Mouse (Mus musculus) G1E (cell line): Measurements from ENCODE around the gene Ddx6. TPM values are rescaled to one million over a fixed set of nuclear protein-coding genes. Genes with fewer than 3 reads are reported as not detected.
"Not testable (repeated sequence)": the region's sequence is repeated elsewhere in the genome, so short reads cannot be mapped to it uniquely, and the experiment has no call there.

Source experiments
- ATAC-seq: 2 replicates; pipeline ENCODE4 v1.8.0; 2016; ENCODE audit warnings: mild to moderate bottlenecking; ENCODE audit not compliant: insufficient number of reproducible peaks, poor library complexity, low FRiP score, severe bottlenecking; ENCODE audit errors: extremely low read depth
- DNase-seq: peaks from one replicate; pipeline ENCODE4 v3.0.0; 2012; ENCODE audit warnings: low spot score
- H3K27me3 ChIP-seq: 2 replicates; pipeline ENCODE4 v1.6.1; 2012; ENCODE audit warnings: mild to moderate bottlenecking, low read length, inconsistent platforms; ENCODE audit not compliant: insufficient read depth
- H3K36me3 ChIP-seq: replicated peaks from 2 replicates; pipeline ENCODE3; 2012; ENCODE audit warnings: mild to moderate bottlenecking, inconsistent platforms
- H3K4me1 ChIP-seq: 2 replicates; pipeline ENCODE4 v1.6.1; 2012; ENCODE audit warnings: low read depth, low read length, inconsistent platforms, mixed read lengths; ENCODE audit not compliant: insufficient read depth
- H3K4me3 ChIP-seq: 2 replicates; pipeline ENCODE4 v1.5.1; 2012; ENCODE audit warnings: low read depth, mild to moderate bottlenecking, inconsistent platforms, low read length, moderate library complexity, mixed read lengths
- H3K9me3 ChIP-seq: replicated peaks from 2 replicates; pipeline ENCODE4 v1.6.1; 2012; ENCODE audit warnings: inconsistent platforms
- CTCF ChIP-seq: IDR thresholded peaks from 2 replicates; pipeline ENCODE4 v1.5.1; 2012; ENCODE audit warnings: low read depth, low read length, inconsistent platforms, mixed read lengths
- GATA1 ChIP-seq: IDR thresholded peaks from 2 replicates; pipeline ENCODE4 v1.6.1; 2012; ENCODE audit warnings: borderline replicate concordance, low read length, inconsistent platforms, mixed read lengths
- GATA2 ChIP-seq: IDR thresholded peaks from 2 replicates; pipeline ENCODE4 v1.6.1; 2012; ENCODE audit warnings: low read depth, low read length, inconsistent platforms, borderline replicate concordance
- POLR2AphosphoS5 ChIP-seq: IDR thresholded peaks from 2 replicates; pipeline ENCODE4 v1.6.1; 2012; ENCODE audit warnings: low read depth, low read length, inconsistent platforms; ENCODE audit not compliant: insufficient replicate concordance
- TAL1 ChIP-seq: conservative IDR thresholded peaks from 2 replicates; pipeline ENCODE4 v1.6.1; 2012; ENCODE audit warnings: low read depth, low read length, inconsistent platforms, mixed read lengths
- polyA plus RNA-seq: library from polyadenylated mRNA; stranded (reverse); fragments of >175 nt; gene quantifications from 2 replicates; pipeline ENCODE4 v1.2.3, GENCODE M21; 2012
- total RNA-seq, 2 experiments: library from RNA; stranded (forward) in 1 of 2; stranded (reverse) in 1 of 2; fragments of 200-1000 nt in 1 of 2; fragments of >200 nt in 1 of 2; fragmentation: Nextera tagmentation in 1 of 2; gene quantifications; 2 replicates each; pipeline ENCODE4 v1.2.3; 2014 to 2017

Ddx6 gene
- total and polyA plus RNA-seq, 3 experiments = 23.2 to 88.2 (median 54.5) TPM

GRCm38 (mm10) chr9:44570939-44571382 lies 33.7 kb upstream of the Ddx6 start:
- TF ChIP-seq GATA2 = no peak
- TF ChIP-seq TAL1 = no peak
- TF ChIP-seq POLR2AphosphoS5 = no peak
- no peak for TF ChIP-seq CTCF
- no peak for TF ChIP-seq GATA1
- DNase-seq = no peak
- no peaks in the 10 kb centered on the region for H3K9me3 ChIP-seq
- no peaks in the 10 kb centered on the region for H3K4me1 ChIP-seq
- peaks cover 3% of the 10 kb centered on the region; the same call in 1 of the 2 replicates for H3K27me3 ChIP-seq
- no peak overlapping the region for H3K4me3 ChIP-seq
- no peak for ATAC-seq
- H3K36me3 ChIP-seq = no peaks in the 10 kb centered on the region

- ATAC-seq (no peak), DNase-seq (no peak)
- Histone ChIP-seq H3K9me3 (no peaks in the 10 kb centered on the region), H3K36me3 (no peaks in the 10 kb centered on the region), H3K27me3 (peaks cover 3% of the 10 kb centered on the region; the same call in 1 of the 2 replicates), H3K4me1 (no peaks in the 10 kb centered on the region), H3K4me3 (no peak overlapping the region)
- TF ChIP-seq GATA1 (no peak), POLR2AphosphoS5 (no peak), GATA2 (no peak), CTCF (no peak), TAL1 (no peak)
These were observed 31.4 kb upstream of the Ddx6 start for GRCm38 (mm10) chr9:44573306-44573705.

- H3K36me3 ChIP-seq = no peaks in the 10 kb centered on the region
- ATAC-seq (no peak), DNase-seq (no peak)
- peaks cover 4% of the 10 kb centered on the region for H3K4me1 ChIP-seq
- no peaks in the 10 kb centered on the region for H3K9me3 ChIP-seq
- no peak for TF ChIP-seq GATA2
- no peak for TF ChIP-seq TAL1
- no peak for TF ChIP-seq CTCF
- no peak for TF ChIP-seq GATA1
- TF ChIP-seq POLR2AphosphoS5 = no peak
- H3K27me3 ChIP-seq = peaks cover 3% of the 10 kb centered on the region; the same call in 1 of the 2 replicates
- H3K4me3 ChIP-seq = no peak overlapping the region
These were observed 29.6 kb upstream of the Ddx6 start for GRCm38 (mm10) chr9:44575095-44575494.

GRCm38 (mm10) chr9:44576046-44576445 lies 28.6 kb upstream of the Ddx6 start:
- DNase-seq, H3K36me3 ChIP-seq, H3K4me3 ChIP-seq, H3K9me3 ChIP-seq, H3K4me1 ChIP-seq, H3K27me3 ChIP-seq, ATAC-seq: not testable (repeated sequence)

GRCm38 (mm10) chr9:44579392-44579791 lies 25.3 kb upstream of the Ddx6 start:
- no peak overlapping the region for H3K4me3 ChIP-seq
- peaks cover 3% of the 10 kb centered on the region; the same call in 1 of the 2 replicates for H3K27me3 ChIP-seq
- ATAC-seq = no peak
- peaks cover 4% of the 10 kb centered on the region for H3K4me1 ChIP-seq
- TF ChIP-seq GATA1 (no peak), GATA2 (no peak)
- DNase-seq = no peak
- H3K36me3 ChIP-seq = no peaks in the 10 kb centered on the region
- peaks cover 5% of the 10 kb centered on the region; the same call in 1 of the 2 replicates for H3K9me3 ChIP-seq

GRCm38 (mm10) chr9:44580085-44580484 lies 24.6 kb upstream of the Ddx6 start:
- H3K4me3 ChIP-seq = no peak overlapping the region
- no peak for TF ChIP-seq GATA1
- TF ChIP-seq CTCF = no peak
- TF ChIP-seq GATA2 = no peak
- TF ChIP-seq TAL1 = no peak
- TF ChIP-seq POLR2AphosphoS5 = no peak
- peaks cover 3% of the 10 kb centered on the region; the same call in 1 of the 2 replicates for H3K27me3 ChIP-seq
- DNase-seq = no peak
- ATAC-seq = no peak
- peaks cover 5% of the 10 kb centered on the region; the same call in 1 of the 2 replicates for H3K9me3 ChIP-seq
- no peaks in the 10 kb centered on the region for H3K36me3 ChIP-seq
- peaks cover 4% of the 10 kb centered on the region for H3K4me1 ChIP-seq

- no peak for ATAC-seq
- peaks cover 4% of the 10 kb centered on the region; the same call in 1 of the 2 replicates for H3K27me3 ChIP-seq
- H3K4me3 ChIP-seq = no peak overlapping the region
- no peaks in the 10 kb centered on the region for H3K36me3 ChIP-seq
- DNase-seq = no peak
- H3K9me3 ChIP-seq = peaks cover 5% of the 10 kb centered on the region; the same call in 1 of the 2 replicates
- TF ChIP-seq CTCF (no peak), GATA1 (no peak), GATA2 (no peak), TAL1 (no peak), POLR2AphosphoS5 (no peak)
- H3K4me1 ChIP-seq = peaks cover 4% of the 10 kb centered on the region
These were observed 23.3 kb upstream of the Ddx6 start for GRCm38 (mm10) chr9:44581423-44581822.
